Mouse (Mus musculus): ENCODE data around the gene Itga7.

The Itga7 gene

DNA sequence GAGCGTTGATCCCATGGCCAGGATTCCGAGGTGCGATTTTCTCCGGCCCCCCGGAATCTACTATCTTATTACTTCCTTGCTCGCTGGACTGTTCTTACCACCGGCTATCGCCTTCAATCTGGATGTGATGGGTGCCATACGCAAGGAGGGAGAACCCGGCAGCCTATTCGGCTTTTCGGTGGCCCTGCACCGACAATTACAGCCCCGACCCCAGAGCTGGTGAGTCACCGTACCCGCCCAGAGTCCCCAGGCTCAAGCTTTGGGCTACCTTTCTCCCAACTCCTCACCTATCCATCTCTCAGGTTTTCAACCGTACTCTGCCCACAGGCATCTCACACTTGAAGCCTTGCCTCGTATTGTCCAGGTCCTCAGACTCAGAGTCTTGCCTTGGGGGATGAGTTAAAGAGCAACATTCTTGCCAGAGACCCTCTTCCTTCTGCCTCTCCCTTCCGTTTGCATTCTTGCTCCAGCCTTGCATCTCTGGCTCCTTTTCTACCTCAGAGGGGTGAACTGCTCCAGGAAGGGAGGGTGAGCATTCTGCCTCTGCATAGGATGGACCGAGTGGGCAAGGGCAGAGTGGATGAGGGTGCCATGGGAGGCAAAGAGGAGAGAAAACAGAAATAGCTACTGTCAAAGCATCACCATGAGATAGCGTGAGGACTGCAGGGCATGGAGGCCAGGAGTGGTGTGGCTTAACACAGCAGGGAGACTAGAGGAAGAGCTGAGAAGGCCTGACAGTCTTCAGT lies 531 bp downstream of the Itga7 start:
- in situ Hi-C loops (cut with MboI) = no loop called here

GRCm38 (mm10) chr10:128934997-128935787 lies 1.6 kb downstream of the Itga7 start:
- in situ Hi-C loops (cut with MboI) = no loop called here

GRCm38 (mm10) chr10:128935826-128936440 lies 2.3 kb downstream of the Itga7 start:
- in situ Hi-C loops (cut with MboI) = no loop called here

- in situ Hi-C loops (cut with MboI) = no loop called here
Measured at GRCm38 (mm10) chr10:128937756-128938390, 4.3 kb downstream of the Itga7 start.

- in situ Hi-C loops (cut with MboI) = no loop called here
Measured at GRCm38 (mm10) chr10:128938457-128938856, 4.8 kb downstream of the Itga7 start.

DNA sequence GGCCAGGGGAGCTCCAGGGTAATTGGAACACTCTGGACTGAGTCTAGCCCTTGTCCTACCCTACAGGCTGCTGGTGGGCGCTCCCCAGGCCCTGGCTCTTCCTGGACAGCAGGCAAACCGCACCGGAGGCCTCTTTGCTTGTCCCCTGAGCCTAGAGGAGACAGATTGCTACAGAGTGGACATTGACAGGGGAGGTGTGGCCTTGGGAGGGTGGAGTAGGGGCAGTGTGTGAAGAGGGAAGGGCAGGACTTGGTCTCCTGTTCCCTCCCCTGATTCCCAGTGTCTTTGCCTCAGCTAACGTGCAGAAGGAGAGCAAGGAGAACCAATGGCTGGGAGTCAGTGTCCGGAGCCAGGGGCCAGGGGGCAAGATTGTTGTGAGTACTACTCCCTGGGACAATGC lies 5.4 kb downstream of the Itga7 start:
- in situ Hi-C loops (cut with MboI) = no loop called here

DNA sequence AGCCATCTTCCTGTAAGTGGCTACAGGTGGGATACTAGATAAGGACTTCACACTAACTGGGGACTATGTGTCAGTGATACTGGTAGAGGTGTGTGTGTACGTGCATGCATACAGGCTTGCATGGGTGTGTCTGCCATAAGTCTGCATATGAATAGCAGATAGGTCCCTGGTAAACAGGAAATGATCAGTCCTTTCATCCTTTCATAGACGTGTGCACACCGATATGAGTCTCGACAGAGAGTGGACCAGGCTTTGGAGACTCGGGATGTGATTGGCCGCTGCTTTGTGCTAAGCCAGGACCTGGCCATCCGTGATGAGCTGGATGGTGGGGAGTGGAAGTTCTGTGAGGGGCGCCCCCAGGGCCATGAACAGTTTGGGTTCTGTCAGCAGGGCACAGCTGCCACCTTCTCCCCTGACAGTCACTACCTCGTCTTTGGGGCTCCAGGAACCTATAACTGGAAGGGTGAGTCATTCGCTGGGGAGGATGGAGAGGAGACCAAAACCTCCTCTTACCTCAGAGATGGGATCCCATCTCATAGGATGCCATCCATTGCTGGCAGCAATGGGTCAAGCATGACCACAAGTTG lies 7.0 kb downstream of the Itga7 start:
- in situ Hi-C loops (cut with MboI) = no loop called here

- in situ Hi-C loops (cut with MboI) = no loop called here
Measured at GRCm38 (mm10) chr10:128945675-128946074, 12.1 kb downstream of the Itga7 start.

DNA sequence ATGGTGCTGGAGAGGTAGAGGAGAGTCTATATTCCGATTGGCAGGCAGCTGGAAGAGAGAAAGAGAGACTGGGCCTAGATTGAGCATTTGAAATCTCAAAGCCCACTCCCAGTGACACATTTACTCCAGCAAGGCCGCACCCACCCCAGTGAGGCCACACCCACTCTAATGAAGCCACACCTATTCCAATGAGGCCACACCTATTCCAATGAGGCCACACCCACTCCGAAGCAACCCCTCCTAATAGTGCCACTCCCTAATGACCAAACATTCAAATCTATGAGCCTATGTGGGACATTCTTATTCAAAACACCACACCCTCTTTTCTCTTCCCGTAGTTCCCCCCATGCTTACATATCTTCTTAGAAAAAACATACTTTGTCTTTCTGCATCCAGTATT lies 13.9 kb downstream of the Itga7 start:
- in situ Hi-C loops (cut with MboI) = no loop called here

GRCm38 (mm10) chr10:128950208-128950887 lies 16.7 kb downstream of the Itga7 start:
- in situ Hi-C loops (cut with MboI) = no loop called here

- in situ Hi-C loops (cut with MboI) = no loop called here
Measured at GRCm38 (mm10) chr10:128958340-128958739, 24.7 kb downstream of the Itga7 start.

- in situ Hi-C loops (cut with MboI) = no loop called here
Measured at GRCm38 (mm10) chr10:128960142-128960541, 26.5 kb downstream of the Itga7 start.

DNA sequence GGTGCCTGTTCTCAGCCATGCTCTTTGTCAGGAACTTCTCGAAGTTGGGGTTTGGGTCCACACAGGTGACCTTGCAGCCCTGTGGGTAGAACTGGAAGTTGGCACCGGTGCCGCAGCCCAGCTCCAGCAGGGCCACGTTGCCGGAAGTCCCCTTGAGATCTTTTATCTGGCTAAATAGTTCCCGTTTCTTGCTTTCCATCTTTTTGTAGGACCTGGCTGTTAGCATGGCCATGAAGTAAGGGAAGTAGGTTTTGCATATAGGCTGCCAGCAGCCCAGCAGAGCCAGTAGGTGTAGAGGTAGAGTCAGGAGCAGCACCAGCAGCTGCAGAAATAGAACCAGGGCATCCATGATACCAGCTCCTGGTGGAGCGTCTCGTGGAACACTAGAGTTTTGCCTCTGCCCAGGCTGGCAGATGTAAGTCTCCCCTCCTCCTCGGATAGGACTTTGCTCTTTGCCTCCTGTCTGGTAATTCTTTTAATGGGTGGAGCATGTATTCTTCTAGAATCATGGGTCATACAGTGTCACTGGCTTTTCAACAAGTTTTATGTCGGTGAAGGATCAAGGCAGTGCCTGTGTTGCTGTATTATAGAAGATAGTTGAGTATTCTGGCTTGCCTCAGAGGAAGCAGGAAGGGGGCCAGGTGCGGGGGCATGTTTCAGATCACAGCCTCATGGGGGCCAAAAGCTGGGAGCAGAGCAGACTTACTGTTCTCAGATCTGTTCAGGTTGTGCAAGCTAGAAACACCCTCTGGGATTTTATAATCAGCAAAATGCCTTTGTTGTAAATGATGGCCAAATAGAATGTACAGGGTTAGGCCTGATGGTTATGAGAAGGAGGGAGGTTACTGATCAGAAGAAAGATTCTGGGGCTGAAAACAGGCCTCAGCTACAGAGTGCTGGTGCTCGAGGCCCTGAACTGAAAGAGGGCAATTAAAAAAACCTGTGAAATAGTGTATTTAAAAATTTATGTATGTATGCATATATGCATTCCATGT lies 27.3 kb downstream of the Itga7 start, which contains the start of gene Mettl7b:
Gene Mettl7b, minus strand, starts transcription at position 399 of the 995 bp plus-strand sequence.
- in situ Hi-C loops (cut with MboI) = no loop called here

DNA sequence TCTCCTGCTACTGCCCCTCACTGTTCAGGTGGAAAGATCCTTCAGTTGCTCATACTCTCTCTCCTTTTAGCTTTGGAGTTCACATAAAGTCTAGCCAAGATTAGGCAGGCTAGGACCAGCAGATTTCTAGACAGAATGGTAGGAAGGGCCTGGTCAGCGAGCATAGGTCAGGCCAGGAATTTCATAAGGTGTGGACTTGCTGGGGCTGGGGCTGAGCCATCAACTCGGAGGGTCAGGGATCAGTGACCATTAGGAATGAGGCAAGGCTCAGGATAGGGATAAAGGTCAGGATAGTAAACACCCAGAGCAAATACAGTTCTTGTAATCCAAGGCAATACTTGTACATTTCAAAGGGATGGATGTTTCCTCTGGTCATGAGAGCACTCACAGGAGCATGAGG lies 31.3 kb downstream of the Itga7 start:
- in situ Hi-C loops (cut with MboI) = no loop called here

DNA sequence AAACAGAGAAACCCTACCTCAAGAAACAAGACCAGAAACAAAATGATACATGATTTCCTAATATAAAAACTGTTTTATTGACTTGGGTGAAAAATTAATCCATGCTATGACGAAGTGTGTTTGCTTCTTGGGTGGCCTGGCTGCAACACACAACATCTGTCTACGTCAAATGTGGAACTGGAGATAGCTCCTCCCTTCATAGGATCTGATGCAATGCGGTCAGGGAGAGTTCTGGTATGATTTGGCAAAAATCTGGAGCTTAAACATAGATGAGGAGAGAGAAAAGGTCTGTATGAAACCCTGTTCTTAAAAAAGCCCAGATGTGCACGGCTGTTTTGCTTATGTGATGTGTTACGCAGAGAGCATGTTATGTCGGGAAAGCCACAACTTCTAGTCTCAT lies 32.3 kb downstream of the Itga7 start:
- in situ Hi-C loops (cut with MboI) = no loop called here

GRCm38 (mm10) chr10:128968341-128968749 lies 34.7 kb downstream of the Itga7 start:
- in situ Hi-C loops (cut with MboI) = no loop called here

DNA sequence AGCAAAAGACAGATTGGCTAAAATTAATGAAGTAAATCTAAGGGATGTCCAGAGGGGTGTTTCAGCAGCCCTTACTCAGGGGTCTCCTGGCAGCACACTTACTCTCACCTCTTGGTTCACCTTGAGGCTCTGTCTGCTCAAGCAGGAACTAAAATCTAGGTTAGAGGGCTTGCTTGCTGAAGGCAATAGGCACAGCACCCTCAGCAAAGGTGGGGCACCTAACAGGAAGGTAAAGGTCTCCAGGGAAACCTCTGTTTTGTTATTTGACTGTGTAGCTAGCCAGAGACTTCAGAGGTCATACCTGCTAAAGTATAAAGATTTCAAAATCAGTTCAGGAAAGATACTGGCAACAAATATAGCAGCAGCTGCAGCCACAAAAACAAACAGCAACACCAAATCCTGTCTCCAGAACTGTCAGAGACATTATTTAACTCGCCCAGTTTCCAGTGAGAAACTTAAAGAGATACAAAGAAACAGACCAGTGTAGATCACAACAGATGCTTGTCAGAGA lies 37.2 kb downstream of the Itga7 start:
- in situ Hi-C loops (cut with MboI) = no loop called here

GRCm38 (mm10) chr10:128972841-128973240 lies 39.2 kb downstream of the Itga7 start:
- in situ Hi-C loops (cut with MboI) = no loop called here

DNA sequence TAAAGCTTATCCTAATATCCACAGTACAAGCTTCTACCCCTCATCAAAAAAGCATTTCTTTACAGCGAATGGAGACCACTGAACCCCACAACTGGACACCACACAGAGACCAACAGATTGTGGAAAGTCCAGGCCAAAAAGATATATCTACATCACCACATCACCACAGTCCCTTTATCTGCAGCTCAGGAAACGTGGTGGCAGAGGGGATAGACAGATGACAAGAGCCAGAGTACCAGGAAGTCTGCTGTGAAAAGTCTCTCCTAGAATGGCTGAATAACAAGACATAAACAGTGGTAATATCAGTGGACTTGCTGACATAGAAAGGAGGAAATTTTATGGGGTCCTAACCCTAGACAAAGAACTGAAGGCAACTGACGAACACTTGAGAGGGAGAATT lies 42.8 kb downstream of the Itga7 start:
- in situ Hi-C loops (cut with MboI) = no loop called here

Measured in mature B cell (primary cell).